ENCODE assay signal across 9 mouse cellular contexts in genomic region chr1:168163521-168164233, GRCm38 (mm10).
DNase-seq lines count a peak whose midpoint lies in the region; ATAC-seq and TF ChIP-seq lines count a peak whose summit lies in the region.
"Had no signal": no experiment of that assay in that cellular context is flagged by ENCODE, and none has a peak within 500 bp of the region (broad histone marks: within the 10 kb centered on the region; RNA-seq: fewer than 3 reads in every experiment).

No protein-coding gene starts in this region.

- no peak for DNase-seq in heart, postnatal 0 days (ENCODE audit: low spot score)
- peak; percentile 48 for DNase-seq in forebrain, embryonic 14.5 days (ENCODE audit: low spot score)
- DNase-seq in kidney, postnatal 14 days, result peak; percentile 35
- no peak for DNase-seq in heart, postnatal 36 days
- no peak for DNase-seq in spleen, postnatal 36 days (ENCODE audit: low spot score in 2 of 2)
- no peak for DNase-seq in thymus, postnatal 25 days

- TF ChIP-seq EP300 in heart, postnatal 0 days (IDR thresholded peaks at IDR 0.05; ENCODE audit: low read depth), result no peak

- ATAC-seq in heart, postnatal 0 days (ENCODE audit: insufficient read depth, low read depth), result no peak
- no peak for ATAC-seq in heart, embryonic 12.5 days (ENCODE audit: insufficient number of reproducible peaks, low FRiP score)
- peak; percentile 35 for ATAC-seq in forebrain, embryonic 14.5 days
- no peak for ATAC-seq in stomach, embryonic 14.5 days (ENCODE audit: insufficient number of reproducible peaks, insufficient read depth, low FRiP score, low read depth)

- intact Hi-C loops in heart, postnatal 36 days (cut with DNase I), result no loop called here

- no peak overlapping the region for H3K9ac ChIP-seq in heart, postnatal 0 days (replicated peaks; ENCODE audit: low read depth, low read length)
- no peak overlapping the region for H3K9ac ChIP-seq in heart, embryonic 12.5 days
- H3K9ac ChIP-seq in forebrain, embryonic 14.5 days (ENCODE audit: low read length), result no peak overlapping the region
- no peak overlapping the region for H3K9ac ChIP-seq in stomach, embryonic 14.5 days (replicated peaks; ENCODE audit: low read depth, low read length)
- H3K9ac ChIP-seq: lung, embryonic 15.5 days had no signal

- peak overlapping the region; percentile 20; the same call in 1 of the 2 replicates for H3K4me2 ChIP-seq in heart, postnatal 0 days (ENCODE audit: low read depth, low read length)
- no peak overlapping the region for H3K4me2 ChIP-seq in heart, embryonic 12.5 days
- peak overlapping the region; percentile 14; the same call in 1 of the 2 replicates for H3K4me2 ChIP-seq in forebrain, embryonic 14.5 days (ENCODE audit: low read length)
- H3K4me2 ChIP-seq in stomach, embryonic 14.5 days (replicated peaks; ENCODE audit: low read depth, low read length), result no peak overlapping the region
- H3K4me2 ChIP-seq: lung, embryonic 15.5 days had no signal

- TF ChIP-seq CTCF in heart, postnatal 0 days (IDR thresholded peaks at IDR 0.05; ENCODE audit: low read depth), result no peak

- H3K4me3 ChIP-seq in heart, postnatal 0 days (ENCODE audit: low read depth, low read length), result no peak overlapping the region
- H3K4me3 ChIP-seq in heart, embryonic 12.5 days, result no peak overlapping the region
- H3K4me3 ChIP-seq in forebrain, embryonic 14.5 days (ENCODE audit: low read depth, low read length), result no peak overlapping the region
- H3K4me3 ChIP-seq in stomach, embryonic 14.5 days (ENCODE audit: low read depth, low read length), result no peak overlapping the region
- H3K4me3 ChIP-seq: lung, embryonic 15.5 days had no signal

- no peaks in the 10 kb centered on the region for H3K9me3 ChIP-seq in heart, postnatal 0 days (replicated peaks; ENCODE audit: control insufficient read depth, low read length)
- no peaks in the 10 kb centered on the region for H3K9me3 ChIP-seq in heart, embryonic 12.5 days (replicated peaks)
- H3K9me3 ChIP-seq in forebrain, embryonic 14.5 days (replicated peaks; ENCODE audit: control insufficient read depth, low read length), result no peaks in the 10 kb centered on the region
- H3K9me3 ChIP-seq in stomach, embryonic 14.5 days (ENCODE audit: control insufficient read depth, low read depth, low read length), result no peaks in the 10 kb centered on the region
- H3K9me3 ChIP-seq: lung, embryonic 15.5 days had no signal

- H3K4me1 ChIP-seq in heart, postnatal 0 days (ENCODE audit: control insufficient read depth, insufficient read depth), result peaks cover 25% of the 10 kb centered on the region
- peaks cover 17% of the 10 kb centered on the region for H3K4me1 ChIP-seq in heart, embryonic 12.5 days (replicated peaks)
- H3K4me1 ChIP-seq in forebrain, embryonic 14.5 days (ENCODE audit: control insufficient read depth, insufficient read depth, low read length), result peaks cover 15% of the 10 kb centered on the region
- H3K4me1 ChIP-seq in stomach, embryonic 14.5 days (ENCODE audit: control insufficient read depth, insufficient read depth, low read length), result 0 out of 2 replicates have a peak, but pooled peaks cover 5% of the 10 kb centered on the region

- no peaks in the 10 kb centered on the region for H3K27me3 ChIP-seq in heart, postnatal 0 days (ENCODE audit: control insufficient read depth, insufficient read depth, low read length)
- H3K27me3 ChIP-seq in heart, embryonic 12.5 days (replicated peaks), result no peaks in the 10 kb centered on the region
- no peaks in the 10 kb centered on the region for H3K27me3 ChIP-seq in forebrain, embryonic 14.5 days (replicated peaks; ENCODE audit: control insufficient read depth, insufficient read depth, low read length)
- no peaks in the 10 kb centered on the region for H3K27me3 ChIP-seq in stomach, embryonic 14.5 days (ENCODE audit: control insufficient read depth, insufficient read depth, low read length)
- H3K27me3 ChIP-seq: lung, embryonic 15.5 days had no signal

- no peaks in the 10 kb centered on the region for H3K36me3 ChIP-seq in heart, postnatal 0 days (replicated peaks; ENCODE audit: control insufficient read depth, insufficient read depth, low read length)
- peaks cover 10% of the 10 kb centered on the region for H3K36me3 ChIP-seq in heart, embryonic 12.5 days
- H3K36me3 ChIP-seq in forebrain, embryonic 14.5 days (ENCODE audit: control insufficient read depth, insufficient read depth, low read length), result peaks cover 12% of the 10 kb centered on the region
- H3K36me3 ChIP-seq in stomach, embryonic 14.5 days (ENCODE audit: control insufficient read depth, insufficient read depth, low read length), result peaks cover 1% of the 10 kb centered on the region

- H3K27ac ChIP-seq in heart, postnatal 0 days (ENCODE audit: low read depth), result no peak overlapping the region
- H3K27ac ChIP-seq in heart, embryonic 12.5 days (ENCODE audit: poor library complexity, severe bottlenecking), result no peak overlapping the region
- peak overlapping the region; percentile 44; the same call in 1 of the 2 replicates for H3K27ac ChIP-seq in forebrain, embryonic 14.5 days (ENCODE audit: low read depth, low read length)
- peak overlapping the region; percentile 8; the same call in 1 of the 2 replicates for H3K27ac ChIP-seq in stomach, embryonic 14.5 days (ENCODE audit: low read length)
- H3K27ac ChIP-seq: lung, embryonic 15.5 days had no signal

- WGBS in heart, postnatal 0 days, result 78% methylated on average over 23 of the region's 23 CpGs
- 79% methylated on average over 23 of the region's 23 CpGs for WGBS in heart, embryonic 12.5 days
- WGBS in forebrain, embryonic 14.5 days, result 64% methylated on average over 23 of the region's 23 CpGs
- 50% methylated on average over 23 of the region's 23 CpGs for WGBS in stomach, embryonic 14.5 days

Comparison
In these comparisons a context has a peak if more than half of its experiments do, and no peak if none do; other contexts are left out.
1. H3K4me2 ChIP-seq: peak in heart, postnatal 0 days (single experiment) and forebrain, embryonic 14.5 days (single experiment); none in heart, embryonic 12.5 days (single experiment) and stomach, embryonic 14.5 days (single experiment).
2. DNase-seq: peak in forebrain, embryonic 14.5 days (single experiment) and kidney, postnatal 14 days (single experiment); none in heart, postnatal 0 days (single experiment), heart, postnatal 36 days (0 of 2), spleen, postnatal 36 days (0 of 2) and thymus, postnatal 25 days (single experiment).
3. H3K27ac ChIP-seq: peak in forebrain, embryonic 14.5 days (single experiment) and stomach, embryonic 14.5 days (single experiment); none in heart, postnatal 0 days (single experiment) and heart, embryonic 12.5 days (single experiment).